Mouse (Mus musculus) stomach, embryonic 16.5 days (tissue): Measurements from ENCODE around the gene Coil. TPM values are rescaled to one million over a fixed set of nuclear protein-coding genes. Genes with fewer than 3 reads are reported as not detected.
A peak's percentile ranks its signal among the peaks of the same experiment; 100 is the strongest.

Source experiments
- ATAC-seq: fragments of 200-750 bp; cut with Nextera tagmentation; 2 replicates; pipeline ENCODE4 v1.8.0; 2017; ENCODE audit warnings: moderate number of reproducible peaks, moderate TSS enrichment; ENCODE audit not compliant: insufficient read depth, low FRiP score
- H3K27ac ChIP-seq: fragments of 300-500 bp; sonication (generic); 2 replicates; pipeline ENCODE4 v1.5.1; 2014; ENCODE audit warnings: low read length
- H3K27me3 ChIP-seq: fragments of 300-500 bp; sonication (generic); 2 replicates; pipeline ENCODE4 v1.6.1; 2014; ENCODE audit warnings: low read length, control low read depth, mixed read lengths; ENCODE audit not compliant: control insufficient read depth, insufficient read depth
- H3K36me3 ChIP-seq: fragments of 300-500 bp; sonication (generic); 2 replicates; pipeline ENCODE4 v1.6.1; 2014; ENCODE audit warnings: low read length; ENCODE audit not compliant: control insufficient read depth, insufficient read depth
- H3K4me1 ChIP-seq: fragments of 300-500 bp; sonication (generic); 2 replicates; pipeline ENCODE4 v1.6.1; 2014; ENCODE audit warnings: low read length, control low read depth, mixed read lengths; ENCODE audit not compliant: control insufficient read depth, insufficient read depth
- H3K4me2 ChIP-seq: fragments of 300-500 bp; sonication (generic); 2 replicates; pipeline ENCODE4 v1.6.1; 2014; ENCODE audit warnings: low read depth, low read length, mixed read lengths
- H3K4me3 ChIP-seq: fragments of 300-500 bp; sonication (generic); replicated peaks from 2 replicates; pipeline ENCODE4 v1.5.1; 2014; ENCODE audit warnings: mild to moderate bottlenecking, low read length
- H3K9ac ChIP-seq: fragments of 300-500 bp; sonication (generic); 2 replicates; pipeline ENCODE4 v1.6.1; 2014; ENCODE audit warnings: low read length
- H3K9me3 ChIP-seq: fragments of 300-500 bp; sonication (generic); replicated peaks from 2 replicates; pipeline ENCODE4 v1.6.1; 2016; ENCODE audit warnings: low read length, control low read depth; ENCODE audit not compliant: control insufficient read depth
- WGBS: fragments of 180-500 bp; shearing (Covaris S2); extraction: QIAGEN DNeasy Blood & Tissue Kit; methylation state at CpG from one replicate; pipeline ENCODE4 v1.1.7; 2014; 5-methylcytosine and 5-hydroxymethylcytosine counted together
- polyA plus RNA-seq: library from polyadenylated mRNA; unstranded; fragments of >200 nt; fragmentation: Nextera tagmentation; extraction: Ambion mirVana; gene quantifications from 2 replicates; pipeline ENCODE4 v1.2.1, GENCODE M21; 2015

The Coil gene
- polyA plus RNA-seq, 1 experiment from 2014 or later: 10.7 TPM

- H3K4me1 ChIP-seq: no peaks in the 10 kb centered on the region
- H3K4me3 ChIP-seq: no peak overlapping the region
- 82% methylated on average over 12 of the region's 12 CpGs for WGBS
- no peaks in the 10 kb centered on the region for H3K27me3 ChIP-seq
- 0 out of 2 replicates have a peak, but pooled peaks cover 4% of the 10 kb centered on the region for H3K36me3 ChIP-seq
- no peak for ATAC-seq
- no peak overlapping the region for H3K9ac ChIP-seq
- H3K4me2 ChIP-seq: no peak overlapping the region
- no peak overlapping the region for H3K27ac ChIP-seq
- no peaks in the 10 kb centered on the region for H3K9me3 ChIP-seq
Measured at GRCm38 (mm10) chr11:88941489-88941888, 28.6 kb upstream of the Coil start.

- H3K4me1 ChIP-seq: 0 out of 2 replicates have a peak, but pooled peaks cover 5% of the 10 kb centered on the region
- H3K27me3 ChIP-seq: no peaks in the 10 kb centered on the region
- 0 out of 2 replicates have a peak, but pooled peaks cover 2% of the 10 kb centered on the region for H3K36me3 ChIP-seq
- no peak overlapping the region for H3K9ac ChIP-seq
- ATAC-seq: no peak
- H3K4me3 ChIP-seq: no peak overlapping the region
- H3K4me2 ChIP-seq: no peak overlapping the region
- WGBS: 72% methylated on average over 8 of the region's 8 CpGs
- H3K27ac ChIP-seq: no peak overlapping the region
- H3K9me3 ChIP-seq: no peaks in the 10 kb centered on the region
Measured at GRCm38 (mm10) chr11:88945971-88946585, 24.0 kb upstream of the Coil start.

DNA sequence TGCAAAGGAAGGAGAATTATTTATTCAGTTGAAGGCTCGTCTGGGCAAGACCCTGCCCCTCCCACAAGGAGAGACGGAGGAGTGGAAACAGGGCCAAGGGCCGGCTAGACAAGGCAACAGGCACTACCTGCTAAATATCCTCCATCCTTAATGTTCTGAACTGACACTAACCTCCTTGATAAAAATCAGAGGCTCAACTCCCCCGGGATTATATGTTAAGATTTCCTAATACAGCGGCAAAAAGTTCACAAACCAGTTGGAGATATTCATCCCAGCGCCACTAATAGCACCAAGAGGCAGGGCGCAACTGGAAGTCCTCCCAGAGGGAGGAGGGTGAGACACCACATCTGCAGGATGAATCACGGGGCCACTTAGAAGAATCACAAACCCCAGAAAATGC lies 21.2 kb upstream of the Coil start:
- Histone ChIP-seq H3K4me2 (no peak overlapping the region), H3K4me1 (0 out of 2 replicates have a peak, but pooled peaks cover 5% of the 10 kb centered on the region), H3K27ac (peak overlapping the region; percentile 7; the same call in 1 of the 2 replicates), H3K27me3 (no peaks in the 10 kb centered on the region), H3K36me3 (no peaks in the 10 kb centered on the region), H3K9ac (no peak overlapping the region), H3K9me3 (no peaks in the 10 kb centered on the region), H3K4me3 (no peak overlapping the region)
- 67% methylated on average over 8 of the region's 8 CpGs for WGBS
- no peak for ATAC-seq

DNA sequence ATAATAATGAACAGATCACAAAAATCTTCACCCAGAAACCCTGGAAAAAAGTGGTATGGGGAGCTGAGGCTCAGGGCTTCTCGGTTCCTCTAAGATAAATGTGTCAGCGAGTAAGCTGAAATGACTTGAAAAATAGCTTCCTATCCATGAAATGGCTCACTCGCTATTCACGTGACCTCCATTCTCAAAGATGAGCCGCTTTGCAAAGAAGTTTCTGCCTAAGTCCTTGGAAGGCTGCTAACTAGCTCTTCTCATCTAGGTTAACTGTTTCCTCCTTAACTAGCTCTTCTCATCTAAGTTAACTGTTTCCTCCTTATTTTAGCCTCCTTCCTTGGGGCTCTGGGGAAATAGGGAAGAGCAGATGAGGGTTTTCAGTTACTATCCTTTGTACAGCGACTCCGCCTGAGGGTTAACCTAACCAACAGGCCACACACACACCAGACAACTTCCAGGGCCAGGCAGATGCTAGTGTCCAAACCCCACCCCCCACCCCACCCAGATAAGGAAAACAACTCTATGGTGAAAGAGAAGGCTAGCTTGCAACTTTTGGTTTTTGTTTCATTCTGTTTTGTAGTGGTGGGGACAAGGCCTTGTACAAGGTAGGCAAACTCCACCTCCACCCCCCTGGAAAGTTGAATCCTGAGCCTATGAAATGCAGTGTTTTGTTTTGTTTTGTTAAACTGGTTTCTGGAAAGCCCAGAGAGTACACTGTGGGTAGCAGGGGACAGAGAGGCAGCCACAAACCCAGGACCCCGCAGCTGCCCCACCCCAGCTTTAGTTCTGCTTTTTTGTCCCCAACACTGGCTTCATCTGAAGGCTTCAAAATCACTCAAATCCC lies 20.0 kb upstream of the Coil start:
- Histone ChIP-seq H3K27me3 (no peaks in the 10 kb centered on the region), H3K4me2 (no peak overlapping the region), H3K9me3 (no peaks in the 10 kb centered on the region), H3K9ac (peak overlapping the region; percentile 34; the same call in 1 of the 2 replicates), H3K4me1 (peaks cover 12% of the 10 kb centered on the region), H3K27ac (peak overlapping the region; percentile 29; the same call in 1 of the 2 replicates), H3K4me3 (no peak overlapping the region), H3K36me3 (no peaks in the 10 kb centered on the region)
- 77% methylated on average over 8 of the region's 8 CpGs for WGBS
- ATAC-seq: no peak

DNA sequence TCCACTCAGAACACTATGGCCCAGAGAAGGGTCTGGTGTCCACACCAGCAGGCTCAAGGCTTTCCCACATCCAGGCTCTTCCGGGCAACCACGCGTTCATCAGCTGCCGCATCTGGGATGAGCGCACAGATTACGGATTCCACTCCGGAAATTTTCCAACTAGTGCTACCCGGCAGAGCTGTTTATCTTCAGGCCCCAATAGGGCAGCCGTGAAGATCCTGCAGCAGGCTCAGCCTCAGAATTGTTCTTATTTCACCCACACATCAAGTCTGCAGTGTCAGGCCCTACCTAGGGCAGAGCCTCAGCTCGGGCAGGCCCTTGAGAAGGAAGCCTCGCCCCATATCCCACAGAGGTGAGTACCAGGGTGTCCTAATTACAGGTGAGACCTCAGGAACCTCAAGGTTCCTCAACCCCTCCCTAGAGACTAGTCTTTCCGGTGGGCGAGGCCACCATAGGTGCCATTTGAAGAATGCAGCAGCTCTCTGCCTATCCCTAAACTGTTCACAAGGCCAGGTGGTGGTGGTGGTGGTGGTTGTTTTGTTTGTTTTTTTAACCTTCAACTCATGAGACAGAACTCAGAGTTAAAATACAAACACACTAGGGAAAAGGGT lies 19.3 kb upstream of the Coil start:
- no peak overlapping the region for H3K4me3 ChIP-seq
- peak overlapping the region; percentile 29; the same call in 1 of the 2 replicates for H3K27ac ChIP-seq
- H3K9ac ChIP-seq: peak overlapping the region; percentile 34; the same call in 1 of the 2 replicates
- peaks cover 12% of the 10 kb centered on the region for H3K4me1 ChIP-seq
- H3K36me3 ChIP-seq: no peaks in the 10 kb centered on the region
- WGBS: 81% methylated on average over 13 of the region's 13 CpGs
- no peaks in the 10 kb centered on the region for H3K9me3 ChIP-seq
- H3K27me3 ChIP-seq: no peaks in the 10 kb centered on the region
- no peak overlapping the region for H3K4me2 ChIP-seq
- no peak for ATAC-seq

DNA sequence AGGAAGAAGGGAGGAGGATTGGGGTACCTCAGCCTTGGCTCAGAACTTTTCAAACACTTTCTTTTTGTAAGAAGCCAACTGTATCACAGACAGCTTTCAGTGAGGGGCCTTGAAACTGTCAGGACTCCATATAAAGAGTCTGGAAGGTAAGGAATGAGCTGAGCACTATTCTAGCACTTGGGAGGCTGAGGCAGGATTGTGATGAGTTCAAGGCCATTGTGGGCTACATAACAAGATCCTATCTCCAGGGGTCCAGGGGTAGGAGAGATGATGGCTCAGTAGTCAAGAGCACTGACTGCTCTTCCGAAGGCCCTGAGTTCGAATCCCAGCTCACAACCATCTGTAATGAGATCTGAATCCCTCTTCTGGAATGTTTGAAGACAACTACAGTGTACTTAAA lies 18.5 kb upstream of the Coil start:
- ATAC-seq: no peak
- H3K4me3 ChIP-seq: no peak overlapping the region

GRCm38 (mm10) chr11:88952117-88952516 lies 17.9 kb upstream of the Coil start:
- H3K9me3 ChIP-seq: no peaks in the 10 kb centered on the region
- H3K4me3 ChIP-seq: no peak overlapping the region
- ATAC-seq: no peak
- 90% methylated on average over 5 of the region's 5 CpGs for WGBS
- peaks cover 12% of the 10 kb centered on the region for H3K4me1 ChIP-seq
- H3K36me3 ChIP-seq: no peaks in the 10 kb centered on the region
- H3K27ac ChIP-seq: no peak overlapping the region
- H3K4me2 ChIP-seq: no peak overlapping the region
- H3K9ac ChIP-seq: no peak overlapping the region
- no peaks in the 10 kb centered on the region for H3K27me3 ChIP-seq

More for the DNA sequence above, 18.5 kb upstream of the Coil start:
- Histone ChIP-seq H3K4me2 (no peak overlapping the region), H3K9ac (no peak overlapping the region), H3K36me3 (no peaks in the 10 kb centered on the region), H3K27me3 (no peaks in the 10 kb centered on the region), H3K9me3 (no peaks in the 10 kb centered on the region), H3K4me1 (peaks cover 12% of the 10 kb centered on the region), H3K27ac (no peak overlapping the region)
- WGBS: 88% methylated on average over 2 of the region's 2 CpGs

DNA sequence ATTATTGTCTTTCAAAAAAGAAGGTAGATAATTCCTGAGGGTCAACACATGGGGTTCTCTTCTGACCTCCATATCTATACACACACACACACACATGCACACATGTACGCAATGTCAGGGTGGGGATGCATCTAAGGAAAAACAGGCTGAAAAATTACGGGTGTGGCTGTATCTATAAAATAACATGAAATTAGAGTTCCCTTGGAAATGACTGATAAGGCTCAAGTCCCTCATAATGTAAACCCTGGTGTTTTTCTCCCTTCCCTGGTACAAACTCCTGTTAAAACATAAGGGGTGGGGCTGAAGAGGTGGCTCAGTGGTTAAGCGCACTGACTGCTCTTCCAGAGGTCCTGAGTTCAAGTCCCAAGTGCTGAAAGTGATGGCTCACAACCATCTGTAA lies 16.5 kb upstream of the Coil start:
- ATAC-seq: no peak
- H3K4me3 ChIP-seq: no peak overlapping the region
- H3K4me2 ChIP-seq: no peak overlapping the region
- H3K27me3 ChIP-seq: no peaks in the 10 kb centered on the region
- H3K4me1 ChIP-seq: peaks cover 12% of the 10 kb centered on the region
- 85% methylated on average over 3 of the region's 3 CpGs for WGBS
- H3K36me3 ChIP-seq: no peaks in the 10 kb centered on the region
- H3K27ac ChIP-seq: no peak overlapping the region
- H3K9ac ChIP-seq: no peak overlapping the region
- no peaks in the 10 kb centered on the region for H3K9me3 ChIP-seq

DNA sequence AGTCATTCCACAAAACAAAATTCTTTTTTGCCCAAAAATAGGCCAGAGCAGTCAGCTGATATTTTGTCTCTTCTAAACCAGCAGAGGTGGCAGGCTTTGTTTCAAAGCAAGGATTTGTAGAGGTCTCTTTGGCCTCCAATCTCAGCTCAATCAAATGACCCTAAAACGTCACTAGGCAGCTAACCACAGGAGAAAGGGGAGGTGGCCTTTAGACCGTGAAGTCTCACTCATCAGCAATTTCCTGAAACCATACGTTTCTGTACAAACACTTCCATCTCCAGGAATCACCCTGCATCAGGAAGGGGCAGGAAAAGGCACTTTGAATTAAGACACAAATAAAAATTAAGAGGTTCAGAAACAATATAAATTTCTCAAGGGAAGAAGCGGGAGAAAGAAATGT lies 15.2 kb upstream of the Coil start:
- Histone ChIP-seq H3K9me3 (no peaks in the 10 kb centered on the region), H3K27ac (peak overlapping the region; percentile 64; the same call in 1 of the 2 replicates), H3K27me3 (no peaks in the 10 kb centered on the region), H3K9ac (peak overlapping the region; percentile 72), H3K36me3 (no peaks in the 10 kb centered on the region), H3K4me1 (peaks cover 12% of the 10 kb centered on the region), H3K4me2 (peak overlapping the region; percentile 58), H3K4me3 (peak overlapping the region; percentile 63)
- WGBS: 0% methylated on average over 4 of the region's 4 CpGs
- ATAC-seq: peak; percentile 60; the same call in 1 of the 2 replicates
